Mouse (Mus musculus): Measurements from ENCODE around the gene Rimkla. TPM values are rescaled to one million over a fixed set of nuclear protein-coding genes. Genes with fewer than 3 reads are reported as not detected.

Gene Rimkla
- polyA plus RNA-seq, 1 experiment from 2014 or later, result 0.34 TPM

GRCm38 (mm10) chr4:119526329-119526845, 34.0 kb upstream of the Rimkla start:
- H3K4me3 ChIP-seq (ENCODE audit: low read depth, low read length), result no peak overlapping the region
- no peaks in the 10 kb centered on the region for H3K4me1 ChIP-seq (replicated peaks; ENCODE audit: control insufficient read depth, insufficient read depth, low read length)
- H3K4me2 ChIP-seq, result no peak overlapping the region
- H3K27ac ChIP-seq (ENCODE audit: low read depth, low read length), result no peak overlapping the region
- H3K9ac ChIP-seq (ENCODE audit: low read depth, low read length), result no peak overlapping the region
- DNase-seq (ENCODE audit: low spot score) (no peak), ATAC-seq (replicated peaks; ENCODE audit: low FRiP score) (no peak)
- H3K36me3 ChIP-seq (ENCODE audit: control insufficient read depth, insufficient read depth, low read length), result no peaks in the 10 kb centered on the region
- H3K9me3 ChIP-seq (ENCODE audit: control insufficient read depth, low read length), result no peaks in the 10 kb centered on the region
- H3K27me3 ChIP-seq (replicated peaks; ENCODE audit: control insufficient read depth, insufficient read depth, low read length), result no peaks in the 10 kb centered on the region

GRCm38 (mm10) chr4:119524466-119524865, 32.0 kb upstream of the Rimkla start:
- WGBS, result 81% methylated on average over 2 of the region's 2 CpGs
- Histone ChIP-seq H3K27me3 (replicated peaks; ENCODE audit: control insufficient read depth, insufficient read depth, low read length) (no peaks in the 10 kb centered on the region), H3K9me3 (ENCODE audit: control insufficient read depth, low read length) (no peaks in the 10 kb centered on the region), H3K4me2 (no peak overlapping the region), H3K27ac (ENCODE audit: low read depth, low read length) (no peak overlapping the region), H3K4me1 (replicated peaks; ENCODE audit: control insufficient read depth, insufficient read depth, low read length) (no peaks in the 10 kb centered on the region), H3K4me3 (ENCODE audit: low read depth, low read length) (no peak overlapping the region), H3K36me3 (ENCODE audit: control insufficient read depth, insufficient read depth, low read length) (no peaks in the 10 kb centered on the region), H3K9ac (ENCODE audit: low read depth, low read length) (no peak overlapping the region)
- DNase-seq (ENCODE audit: low spot score), result no peak
- ATAC-seq (replicated peaks; ENCODE audit: low FRiP score), result no peak

GRCm38 (mm10) chr4:119524010-119524409, 31.6 kb upstream of the Rimkla start:
- H3K4me2 ChIP-seq, result no peak overlapping the region
- H3K27me3 ChIP-seq (replicated peaks; ENCODE audit: control insufficient read depth, insufficient read depth, low read length), result no peaks in the 10 kb centered on the region
- H3K4me3 ChIP-seq (ENCODE audit: low read depth, low read length), result no peak overlapping the region
- H3K4me1 ChIP-seq (replicated peaks; ENCODE audit: control insufficient read depth, insufficient read depth, low read length), result no peaks in the 10 kb centered on the region
- 78% methylated on average over 1 of the region's 1 CpGs for WGBS
- no peak overlapping the region for H3K9ac ChIP-seq (ENCODE audit: low read depth, low read length)
- no peaks in the 10 kb centered on the region for H3K9me3 ChIP-seq (ENCODE audit: control insufficient read depth, low read length)
- DNase-seq (ENCODE audit: low spot score) (no peak), ATAC-seq (replicated peaks; ENCODE audit: low FRiP score) (no peak)
- H3K27ac ChIP-seq (ENCODE audit: low read depth, low read length), result no peak overlapping the region
- no peaks in the 10 kb centered on the region for H3K36me3 ChIP-seq (ENCODE audit: control insufficient read depth, insufficient read depth, low read length)

- Histone ChIP-seq H3K9ac (ENCODE audit: low read depth, low read length) (no peak overlapping the region), H3K4me3 (ENCODE audit: low read depth, low read length) (no peak overlapping the region), H3K27ac (ENCODE audit: low read depth, low read length) (no peak overlapping the region), H3K4me1 (replicated peaks; ENCODE audit: control insufficient read depth, insufficient read depth, low read length) (no peaks in the 10 kb centered on the region), H3K27me3 (replicated peaks; ENCODE audit: control insufficient read depth, insufficient read depth, low read length) (no peaks in the 10 kb centered on the region), H3K36me3 (ENCODE audit: control insufficient read depth, insufficient read depth, low read length) (no peaks in the 10 kb centered on the region), H3K4me2 (no peak overlapping the region), H3K9me3 (ENCODE audit: control insufficient read depth, low read length) (no peaks in the 10 kb centered on the region)
- peak; percentile 16 for DNase-seq (ENCODE audit: low spot score)
- WGBS, result 69% methylated on average over 4 of the region's 4 CpGs
- no peak for ATAC-seq (replicated peaks; ENCODE audit: low FRiP score)
These were observed 31.1 kb upstream of the Rimkla start for GRCm38 (mm10) chr4:119523575-119523974.

GRCm38 (mm10) chr4:119512731-119513141, 20.3 kb upstream of the Rimkla start:
- no peaks in the 10 kb centered on the region for H3K9me3 ChIP-seq (ENCODE audit: control insufficient read depth, low read length)
- no peak for DNase-seq (ENCODE audit: low spot score)
- H3K4me2 ChIP-seq, result no peak overlapping the region
- H3K27ac ChIP-seq (ENCODE audit: low read depth, low read length), result no peak overlapping the region
- H3K9ac ChIP-seq (ENCODE audit: low read depth, low read length), result no peak overlapping the region
- H3K36me3 ChIP-seq (ENCODE audit: control insufficient read depth, insufficient read depth, low read length), result no peaks in the 10 kb centered on the region
- H3K4me3 ChIP-seq (ENCODE audit: low read depth, low read length), result no peak overlapping the region
- ATAC-seq (replicated peaks; ENCODE audit: low FRiP score), result no peak
- H3K27me3 ChIP-seq (replicated peaks; ENCODE audit: control insufficient read depth, insufficient read depth, low read length), result no peaks in the 10 kb centered on the region
- 53% methylated on average over 3 of the region's 3 CpGs for WGBS
- no peaks in the 10 kb centered on the region for H3K4me1 ChIP-seq (replicated peaks; ENCODE audit: control insufficient read depth, insufficient read depth, low read length)

GRCm38 (mm10) chr4:119511591-119511990, 19.2 kb upstream of the Rimkla start:
- WGBS, result 63% methylated on average over 2 of the region's 2 CpGs
- Histone ChIP-seq H3K9me3 (ENCODE audit: control insufficient read depth, low read length) (no peaks in the 10 kb centered on the region), H3K4me1 (replicated peaks; ENCODE audit: control insufficient read depth, insufficient read depth, low read length) (no peaks in the 10 kb centered on the region), H3K36me3 (ENCODE audit: control insufficient read depth, insufficient read depth, low read length) (no peaks in the 10 kb centered on the region), H3K4me3 (ENCODE audit: low read depth, low read length) (no peak overlapping the region), H3K9ac (ENCODE audit: low read depth, low read length) (no peak overlapping the region), H3K27me3 (replicated peaks; ENCODE audit: control insufficient read depth, insufficient read depth, low read length) (no peaks in the 10 kb centered on the region), H3K4me2 (no peak overlapping the region), H3K27ac (ENCODE audit: low read depth, low read length) (no peak overlapping the region)
- DNase-seq (ENCODE audit: low spot score), result no peak
- ATAC-seq (replicated peaks; ENCODE audit: low FRiP score), result no peak

GRCm38 (mm10) chr4:119498319-119498848, 6.0 kb upstream of the Rimkla start:
- Histone ChIP-seq H3K4me3 (ENCODE audit: low read depth, low read length) (no peak overlapping the region), H3K36me3 (ENCODE audit: control insufficient read depth, insufficient read depth, low read length) (no peaks in the 10 kb centered on the region), H3K4me1 (replicated peaks; ENCODE audit: control insufficient read depth, insufficient read depth, low read length) (no peaks in the 10 kb centered on the region), H3K27ac (ENCODE audit: low read depth, low read length) (no peak overlapping the region), H3K9me3 (ENCODE audit: control insufficient read depth, low read length) (no peaks in the 10 kb centered on the region), H3K9ac (ENCODE audit: low read depth, low read length) (no peak overlapping the region), H3K27me3 (replicated peaks; ENCODE audit: control insufficient read depth, insufficient read depth, low read length) (peaks cover 8% of the 10 kb centered on the region), H3K4me2 (no peak overlapping the region)
- ATAC-seq (replicated peaks; ENCODE audit: low FRiP score) (no peak), DNase-seq (ENCODE audit: low spot score) (no peak)
- 66% methylated on average over 5 of the region's 5 CpGs for WGBS

- 0 out of 2 replicates have a peak, but pooled peaks cover 3% of the 10 kb centered on the region for H3K4me1 ChIP-seq (replicated peaks; ENCODE audit: control insufficient read depth, insufficient read depth, low read length)
- H3K4me3 ChIP-seq (ENCODE audit: low read depth, low read length), result peak overlapping the region; percentile 57
- ATAC-seq (replicated peaks; ENCODE audit: low FRiP score) (no peak), DNase-seq (ENCODE audit: low spot score) (no peak)
- H3K9ac ChIP-seq (ENCODE audit: low read depth, low read length), result no peak overlapping the region
- no peaks in the 10 kb centered on the region for H3K36me3 ChIP-seq (ENCODE audit: control insufficient read depth, insufficient read depth, low read length)
- 33% methylated on average over 10 of the region's 10 CpGs for WGBS
- H3K9me3 ChIP-seq (ENCODE audit: control insufficient read depth, low read length), result no peaks in the 10 kb centered on the region
- H3K27ac ChIP-seq (ENCODE audit: low read depth, low read length), result no peak overlapping the region
- H3K4me2 ChIP-seq, result peak overlapping the region; percentile 82
- H3K27me3 ChIP-seq (replicated peaks; ENCODE audit: control insufficient read depth, insufficient read depth, low read length), result peaks cover 31% of the 10 kb centered on the region
These were observed 502 bp upstream of the Rimkla start for GRCm38 (mm10) chr4:119492933-119493327.

- Histone ChIP-seq H3K4me2 (no peak overlapping the region), H3K9ac (ENCODE audit: low read depth, low read length) (no peak overlapping the region), H3K27ac (ENCODE audit: low read depth, low read length) (no peak overlapping the region), H3K4me1 (replicated peaks; ENCODE audit: control insufficient read depth, insufficient read depth, low read length) (0 out of 2 replicates have a peak, but pooled peaks cover 3% of the 10 kb centered on the region), H3K4me3 (ENCODE audit: low read depth, low read length) (no peak overlapping the region), H3K9me3 (ENCODE audit: control insufficient read depth, low read length) (no peaks in the 10 kb centered on the region), H3K27me3 (replicated peaks; ENCODE audit: control insufficient read depth, insufficient read depth, low read length) (peaks cover 31% of the 10 kb centered on the region), H3K36me3 (ENCODE audit: control insufficient read depth, insufficient read depth, low read length) (no peaks in the 10 kb centered on the region)
- WGBS, result 71% methylated on average over 3 of the region's 3 CpGs
- ATAC-seq (replicated peaks; ENCODE audit: low FRiP score) (no peak), DNase-seq (ENCODE audit: low spot score) (no peak)
These were observed 1.6 kb downstream of the Rimkla start for GRCm38 (mm10) chr4:119490806-119491205.
